Mouse (Mus musculus) frontal cortex, postnatal 10 days (tissue): ENCODE measurements around the gene Dpp4.

ENCODE experiments used
- DNase-seq, 2 experiments: peaks; one replicate each; pipeline ENCODE4 v3.0.0; 2022; ENCODE audit warnings: low spot score in 2 of 2, mixed read lengths in 1 of 2

Gene Dpp4

GRCm38 (mm10) chr2:62301716-62302115, 110.3 kb downstream of the Dpp4 start:
- DNase-seq = no peak

GRCm38 (mm10) chr2:62293846-62294245, 118.2 kb downstream of the Dpp4 start:
- DNase-seq = no peak

GRCm38 (mm10) chr2:62287532-62287931, 124.5 kb downstream of the Dpp4 start:
- no peak for DNase-seq

GRCm38 (mm10) chr2:62285847-62286246, 126.2 kb downstream of the Dpp4 start:
- no peak for DNase-seq

GRCm38 (mm10) chr2:62285026-62285425, 127.0 kb downstream of the Dpp4 start:
- DNase-seq = no peak
